Mouse (Mus musculus) adipose tissue, adult 10 weeks (tissue): Measurements from ENCODE around the gene Olfr465-ps1. TPM values are rescaled to one million over a fixed set of nuclear protein-coding genes. Genes with fewer than 3 reads are reported as not detected.

Experiments
- polyA plus RNA-seq: library from polyadenylated mRNA; stranded (reverse); fragments of 350-450 nt; fragmentation: Illumina TruSeq; extraction: RNeasy Lipid Tissue Mini Kit (QIAGEN cat#74804); gene quantifications from one replicate; pipeline ENCODE4 v1.2.3, GENCODE M21; 2014; ENCODE audit warnings: low read depth, low replicate concordance

The Olfr465-ps1 gene
- not detected for polyA plus RNA-seq

GRCm38 (mm10) chr13:65137789-65138188 lies at the start of gene Olfr465-ps1:
TSS of gene Olfr465-ps1 (plus strand) at chr13:65138089.

DNA sequence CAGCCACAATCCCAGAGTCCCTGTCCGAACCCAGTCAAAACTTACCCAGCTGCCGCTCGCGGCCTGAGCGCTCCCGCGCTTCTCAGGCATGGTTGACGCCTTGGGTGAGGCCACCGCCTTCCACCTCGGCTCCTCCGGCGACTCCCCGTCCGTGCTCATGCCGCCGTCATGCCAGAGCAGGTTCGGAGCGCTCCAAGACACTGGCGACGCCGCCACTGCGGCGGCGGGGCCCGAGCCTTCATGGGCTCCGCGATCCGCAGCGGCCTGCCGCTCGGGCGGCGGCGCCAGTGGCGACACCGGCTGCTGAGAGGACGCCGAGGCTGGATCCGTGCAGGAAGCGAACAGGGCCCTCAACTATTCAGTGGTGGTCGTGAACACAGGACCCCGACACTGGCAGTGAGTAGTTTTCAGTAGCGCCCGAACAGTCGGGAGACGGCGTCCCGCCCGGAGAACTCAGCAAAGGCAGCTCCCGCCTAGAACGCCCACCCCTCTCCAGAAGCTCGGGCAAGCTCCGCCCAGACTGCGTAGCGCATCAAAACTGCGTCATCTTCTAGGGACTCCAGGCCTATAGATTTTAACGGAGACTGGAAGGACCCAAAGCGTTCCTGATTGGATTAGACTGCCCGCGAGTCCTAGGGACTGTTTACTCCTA lies 25.3 kb upstream of the Olfr465-ps1 start, which contains the start of gene Mfsd14b:
Gene Mfsd14b (minus strand): TSS at position 517 of the 652 bp plus-strand sequence.

GRCm38 (mm10) chr13:65149940-65150339 lies 12.1 kb downstream of the Olfr465-ps1 start, which contains the start of gene Olfr466:
TSS of gene Olfr466 (plus strand) at chr13:65150240.

Other genes with a start within 250 kb of the Olfr465-ps1 start
- gene Cntnap3, start 234.1 kb upstream of the Olfr465-ps1 start, polyA plus RNA-seq: 0.96 TPM
- gene Spata31, start 220.7 kb upstream of the Olfr465-ps1 start, polyA plus RNA-seq: 2.7 TPM
- 0.31 TPM for gene Spata31d1c, start 105.0 kb upstream of the Olfr465-ps1 start, polyA plus RNA-seq
- not detected for gene Prss47, start 85.3 kb upstream of the Olfr465-ps1 start, polyA plus RNA-seq
- 36.1 TPM for gene Mfsd14b, start 25.1 kb upstream of the Olfr465-ps1 start, polyA plus RNA-seq
- gene Olfr466, start 12.2 kb downstream of the Olfr465-ps1 start, polyA plus RNA-seq: not detected
- not detected for gene Nlrp4f, start 67.9 kb downstream of the Olfr465-ps1 start, polyA plus RNA-seq
- gene Gm10775, start 121.5 kb downstream of the Olfr465-ps1 start, polyA plus RNA-seq: not detected
- 17.2 TPM for gene Zfp369, start 140.7 kb downstream of the Olfr465-ps1 start, polyA plus RNA-seq